Mouse (Mus musculus) fat pad, adult 2 months (tissue): ENCODE measurements around the gene Chl1.

Source experiments
- DNase-seq: peaks from one replicate; pipeline ENCODE4 v3.0.0-alpha.2; 2011; ENCODE audit warnings: low read depth, low spot score; ENCODE audit errors: extremely low read depth

The Chl1 gene

GRCm38 (mm10) chr6:103510392-103511289 is at the start of gene Chl1:
Gene Chl1, plus strand, starts transcription at chr6:103510586.
- no peak for DNase-seq

DNA sequence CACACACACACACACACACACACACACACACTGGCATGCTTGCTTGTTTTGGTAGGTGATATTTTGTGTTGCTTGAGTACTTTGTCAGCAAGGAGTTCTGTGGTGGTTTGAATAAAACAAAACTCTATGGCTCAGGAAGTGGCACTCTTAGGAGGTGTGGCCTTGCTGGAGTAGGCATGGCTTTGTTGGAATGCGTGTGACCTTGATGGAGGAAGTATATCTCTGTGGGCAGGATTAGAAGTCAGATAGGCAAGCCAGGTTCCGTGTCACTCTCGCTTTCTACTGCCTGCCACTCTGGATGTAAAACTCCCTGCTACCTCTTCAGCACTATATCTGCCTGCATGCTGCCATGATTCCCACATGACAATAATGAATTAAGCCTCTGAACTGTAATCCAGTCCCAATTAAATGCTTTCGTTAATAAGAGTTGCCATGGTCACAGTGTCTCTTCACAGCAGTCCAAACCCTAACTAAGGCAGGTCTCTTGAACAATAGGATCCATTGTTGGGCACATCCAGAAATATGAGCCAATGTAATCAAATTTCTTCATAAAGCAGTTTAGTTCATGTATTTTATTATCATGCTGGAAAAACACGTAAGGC is 44.8 kb upstream of the Chl1 start:
- peak; percentile 4 for DNase-seq

DNA sequence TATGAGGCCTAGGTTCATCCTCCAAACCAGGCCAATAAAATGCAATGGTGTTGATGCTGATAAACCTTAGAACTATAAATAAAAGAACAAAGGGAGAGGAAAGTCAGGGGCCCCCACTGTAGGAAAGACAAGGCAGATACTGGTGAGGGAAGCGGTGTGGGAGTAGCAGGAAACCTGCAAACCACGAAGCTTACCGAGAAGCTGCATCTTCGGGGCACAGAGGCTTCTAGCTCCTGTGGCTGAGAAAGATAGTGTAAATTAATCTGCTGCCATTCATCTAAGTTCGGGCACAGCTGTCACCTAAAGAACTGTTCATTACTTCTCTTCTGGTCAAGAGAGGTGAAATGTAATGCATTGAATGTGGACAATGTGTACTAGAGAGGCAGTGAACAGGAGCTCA is 37.1 kb upstream of the Chl1 start:
- no peak for DNase-seq

GRCm38 (mm10) chr6:103487199-103487598 is 23.2 kb upstream of the Chl1 start:
- DNase-seq = no peak

GRCm38 (mm10) chr6:103498404-103498803 is 12.0 kb upstream of the Chl1 start:
- no peak for DNase-seq

DNA sequence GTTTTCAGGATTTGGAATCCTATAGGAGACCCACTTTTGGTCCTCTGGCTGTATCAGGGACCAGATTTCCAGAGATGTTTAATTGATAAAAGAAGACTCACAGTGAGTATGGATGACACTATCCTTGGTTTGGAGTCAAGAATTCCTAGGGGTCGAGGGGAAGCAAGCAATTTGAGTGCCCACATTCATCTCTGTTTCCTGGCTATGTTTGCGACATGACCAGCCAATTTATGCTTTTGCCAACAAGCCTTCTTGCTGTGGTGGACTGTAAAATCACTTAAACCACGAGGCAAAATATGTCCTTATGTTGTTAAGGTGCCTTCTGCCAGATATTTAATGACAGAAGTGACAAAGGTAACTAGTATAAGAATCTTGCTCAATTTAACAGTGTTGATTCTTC is 6.3 kb upstream of the Chl1 start:
- no peak for DNase-seq

GRCm38 (mm10) chr6:103507751-103508575 is 2.4 kb upstream of the Chl1 start:
- peak; percentile 50 for DNase-seq

DNA sequence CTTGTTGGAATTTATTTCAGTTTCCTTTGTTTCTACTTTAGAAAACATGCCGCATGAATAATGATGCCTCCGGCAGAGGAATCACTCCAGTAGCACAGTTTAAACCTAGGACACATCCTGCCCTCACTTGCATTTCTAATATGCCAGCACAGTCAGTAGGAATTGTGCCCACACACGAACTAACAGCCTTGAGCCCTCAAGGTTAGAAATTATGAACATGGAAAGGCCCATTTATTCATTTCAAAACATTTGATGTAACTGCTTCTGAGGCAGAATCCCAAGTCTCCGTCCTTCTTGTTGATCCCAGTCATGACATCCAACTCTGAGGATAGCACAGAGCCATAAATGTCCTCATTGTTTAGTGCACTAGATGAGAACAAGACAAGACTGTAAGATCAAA is 790 bp upstream of the Chl1 start:
- DNase-seq = peak; percentile 74

- no peak for DNase-seq
These were observed 1.0 kb downstream of the Chl1 start for GRCm38 (mm10) chr6:103511290-103511971.

DNA sequence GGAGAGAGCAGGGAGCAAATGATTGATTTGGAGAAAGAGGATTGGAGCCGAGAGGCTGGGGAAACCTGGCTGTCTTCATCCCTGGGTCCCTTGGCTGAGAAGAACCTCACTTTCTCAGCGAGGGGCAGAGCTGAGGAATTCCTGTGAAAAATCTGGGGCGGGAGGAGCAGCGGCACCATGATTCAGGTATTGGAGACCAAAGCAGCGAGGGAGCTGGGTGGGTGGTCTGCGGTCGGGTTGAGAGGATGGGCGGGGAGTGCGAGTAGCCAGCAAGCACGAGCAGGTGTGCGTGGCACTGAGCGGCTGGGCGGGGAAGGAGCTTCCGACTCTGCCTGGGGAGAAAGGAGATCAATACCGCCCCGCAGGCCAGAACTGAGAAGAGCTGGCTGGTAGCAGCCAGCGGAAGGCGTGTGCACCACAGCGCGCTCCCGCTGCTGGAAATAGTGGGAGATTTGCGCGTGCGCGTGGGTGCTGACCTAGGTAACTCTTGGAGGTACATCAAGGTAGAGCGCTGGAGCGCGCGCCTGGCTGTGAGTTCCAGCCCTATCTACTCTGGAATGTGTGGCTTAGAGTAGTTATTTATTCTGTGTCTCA is 1.7 kb downstream of the Chl1 start:
- DNase-seq = no peak

GRCm38 (mm10) chr6:103512911-103513321 is 2.5 kb downstream of the Chl1 start:
- no peak for DNase-seq

DNA sequence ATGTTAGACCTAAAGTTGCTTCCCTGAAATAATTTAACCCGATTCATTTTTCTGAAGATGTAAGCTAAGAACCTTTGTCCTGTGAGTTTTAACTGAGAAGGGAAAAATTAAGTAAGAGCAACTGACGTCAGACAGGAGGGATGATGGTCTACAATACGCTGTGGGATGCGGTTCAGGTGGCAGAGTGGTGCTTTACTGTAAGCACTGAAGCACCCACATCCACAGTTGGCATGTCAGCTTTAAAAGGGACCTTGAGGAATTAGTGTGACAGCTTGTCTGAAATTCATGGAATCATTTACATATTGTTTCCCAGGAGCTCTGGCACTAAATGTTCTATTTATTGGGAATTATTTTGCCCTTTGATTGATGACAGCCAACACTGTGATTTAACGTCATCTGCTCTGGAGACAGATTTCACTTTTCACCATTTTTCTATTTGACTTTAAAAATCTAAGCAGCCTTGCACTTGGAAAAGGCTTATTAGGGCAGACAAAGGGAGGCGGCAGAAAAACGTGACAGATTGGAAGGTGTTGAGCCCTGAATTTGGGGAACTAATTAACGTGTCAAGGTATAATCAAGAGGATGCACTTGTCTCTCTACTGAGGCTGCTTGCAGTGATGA is 3.3 kb downstream of the Chl1 start:
- DNase-seq = no peak

DNA sequence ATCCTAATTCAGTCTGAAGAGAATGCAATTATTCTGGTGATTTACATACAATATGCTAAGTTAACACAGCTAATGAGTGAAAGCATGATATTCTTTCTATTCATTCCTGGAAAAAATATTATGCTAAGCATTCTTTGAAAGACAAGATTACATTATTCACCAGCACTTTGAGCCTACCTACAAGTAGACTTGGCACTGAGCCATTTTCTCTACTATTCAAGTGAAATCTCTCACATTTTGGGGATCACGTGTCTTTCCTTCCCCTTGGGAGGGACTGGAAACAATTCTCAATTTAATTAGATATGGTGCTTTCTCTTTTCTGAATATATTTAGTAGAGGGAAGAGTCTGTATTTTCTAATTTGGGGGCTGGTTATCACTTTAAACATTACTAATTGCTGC is 4.0 kb downstream of the Chl1 start:
- DNase-seq = no peak

- no peak for DNase-seq
These were observed 4.4 kb downstream of the Chl1 start for GRCm38 (mm10) chr6:103514756-103515155.

DNA sequence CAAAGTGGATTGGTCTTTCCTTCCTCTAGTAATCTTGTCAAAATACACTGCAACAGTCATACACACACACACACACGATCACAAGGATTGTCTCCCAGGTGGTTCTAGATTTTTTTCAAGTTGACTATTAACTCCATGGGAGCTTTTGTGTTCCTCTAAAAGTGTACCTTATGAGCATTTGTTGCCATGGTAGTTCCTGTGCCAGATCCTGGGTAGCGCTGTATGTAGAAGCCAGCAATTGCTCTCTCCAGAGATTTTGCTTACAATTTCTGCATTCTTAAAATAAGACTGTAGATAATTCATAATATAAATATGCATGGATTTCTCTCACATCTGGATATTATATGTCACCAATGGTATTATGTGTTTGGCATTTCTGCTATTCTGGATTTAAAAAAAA is 9.2 kb downstream of the Chl1 start:
- DNase-seq = no peak

DNA sequence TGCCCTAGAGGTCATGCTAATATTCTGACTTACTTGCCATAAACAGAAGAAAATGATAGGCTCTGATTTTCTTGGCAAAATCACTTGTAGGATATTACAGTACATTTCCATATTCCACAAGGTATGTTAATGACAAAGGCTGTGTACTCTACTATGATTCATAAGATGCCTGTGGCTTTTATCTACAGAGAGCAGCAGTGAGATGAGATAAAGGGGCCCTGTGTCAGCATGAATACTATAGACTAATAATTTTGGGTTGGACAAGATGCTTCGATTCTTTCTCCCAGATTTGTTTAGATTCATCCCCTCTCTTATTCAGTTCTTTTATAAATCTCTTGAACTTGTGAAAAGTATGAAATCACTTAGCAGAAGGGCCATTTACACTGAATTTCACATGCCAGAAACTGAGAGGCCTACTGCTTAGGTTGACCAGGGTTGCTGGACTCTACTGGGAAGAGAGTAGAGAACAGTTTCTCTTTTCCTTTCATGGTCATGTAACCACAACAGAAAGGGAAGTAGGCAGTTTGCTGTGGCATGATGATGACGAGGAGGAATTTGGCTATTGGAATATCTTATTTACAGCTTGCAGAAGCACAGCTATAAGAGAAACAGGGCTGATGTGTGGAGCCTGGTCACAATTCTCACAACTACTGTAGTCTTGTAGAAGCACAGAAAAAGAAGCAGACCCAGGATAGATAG is 15.1 kb downstream of the Chl1 start:
- no peak for DNase-seq

GRCm38 (mm10) chr6:103526945-103527777 is 16.8 kb downstream of the Chl1 start:
- no peak for DNase-seq

GRCm38 (mm10) chr6:103533048-103533447 is 22.7 kb downstream of the Chl1 start:
- no peak for DNase-seq

- DNase-seq = no peak
These were observed 23.6 kb downstream of the Chl1 start for GRCm38 (mm10) chr6:103534027-103534426.
